Mouse (Mus musculus) embryo, embryonic 11.5 days (tissue): ENCODE results near the gene Zfp266.

Source experiments
- DNase-seq: peaks from one replicate; pipeline ENCODE4 v3.0.0-alpha.2; 2012; ENCODE audit warnings: low read depth, low spot score

Zfp266 gene

DNA sequence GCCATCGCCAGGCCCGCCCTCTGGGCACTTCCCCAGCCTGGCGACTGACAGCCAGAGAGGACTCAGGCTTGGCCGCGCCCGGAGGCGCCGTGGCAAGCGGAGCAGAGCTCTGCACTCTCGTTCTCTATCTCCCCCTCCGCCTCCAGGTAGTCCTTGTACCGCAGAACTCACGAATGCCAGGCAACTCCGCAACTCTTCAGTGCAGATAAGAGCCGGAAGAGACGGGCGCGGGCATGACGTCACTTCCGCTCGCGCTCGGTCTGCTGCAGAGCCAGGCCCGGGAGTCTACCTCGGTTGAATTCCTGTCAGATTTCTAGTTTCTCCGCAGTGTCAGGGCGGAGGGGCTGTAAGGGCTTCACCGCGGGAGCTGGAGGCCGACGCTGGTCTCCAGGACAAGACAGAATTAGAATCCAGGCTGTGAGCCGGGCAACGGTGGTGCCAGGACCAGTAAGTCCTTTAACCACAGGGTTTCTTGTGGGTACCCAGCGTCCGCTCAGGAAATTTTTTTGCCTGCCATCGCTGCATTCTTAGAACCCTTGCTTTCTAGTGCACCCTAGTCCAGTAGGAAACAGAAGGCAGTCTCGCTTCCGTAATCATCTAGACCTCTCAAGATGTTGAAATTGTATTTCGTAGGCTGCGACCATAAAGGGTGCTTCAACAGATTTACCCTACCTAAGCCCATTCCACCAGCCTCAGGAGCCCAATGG lies 28.5 kb downstream of the Zfp266 start, which contains the start of gene Zfp426:
Gene Zfp426 (minus strand): TSS at position 220 of the 707 bp plus-strand sequence.
- peak; percentile 86 for DNase-seq

DNA sequence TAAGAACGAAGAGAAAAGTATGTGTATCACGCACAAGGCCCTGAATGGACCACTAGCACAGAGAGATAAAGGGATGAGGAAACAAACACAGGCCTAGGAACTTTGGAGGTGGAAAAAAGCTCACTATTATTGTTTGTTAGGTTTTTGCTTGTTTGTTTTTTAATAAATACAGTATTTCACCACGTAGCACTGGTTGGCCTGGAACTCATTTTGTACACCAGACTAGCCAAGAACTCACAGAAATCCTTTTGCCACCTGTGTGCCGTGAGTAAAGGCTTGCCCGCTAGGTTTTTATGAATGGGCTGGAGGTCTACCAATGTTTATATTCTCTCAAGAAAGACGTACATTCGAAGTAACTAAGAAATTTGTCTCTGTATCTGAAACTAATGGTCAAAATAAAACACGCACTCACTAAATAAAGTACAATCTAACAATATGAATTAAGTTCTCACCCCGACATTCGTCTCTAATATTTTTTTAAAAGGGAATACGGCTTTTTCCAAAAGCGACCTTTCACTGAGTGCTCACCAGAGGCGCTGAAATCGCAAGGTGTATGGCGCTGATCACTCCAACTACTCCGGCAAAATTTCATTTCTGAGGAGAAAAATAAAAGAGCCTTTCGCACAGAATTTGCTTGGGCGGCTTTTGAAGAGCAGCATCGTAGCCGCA lies 29.2 kb downstream of the Zfp266 start:
- no peak for DNase-seq

DNA sequence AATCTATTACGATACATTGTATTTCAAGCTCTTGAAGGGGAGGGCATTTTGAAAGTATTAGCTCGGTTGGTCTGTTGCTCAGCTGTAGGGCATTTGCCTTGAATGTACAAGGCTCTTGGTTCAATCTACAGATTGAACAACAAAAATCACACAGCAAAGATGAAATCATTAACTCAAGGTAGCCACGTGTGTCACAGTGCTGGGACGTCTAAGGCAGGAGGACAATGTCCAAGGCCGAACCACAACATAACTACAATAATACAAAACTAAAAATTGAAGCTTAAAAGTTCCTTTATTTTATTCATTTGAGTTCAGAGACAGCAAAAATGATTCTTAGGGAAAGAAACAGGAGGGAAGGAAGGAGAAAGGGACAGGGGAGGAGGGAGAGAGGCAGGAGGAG lies 31.7 kb downstream of the Zfp266 start:
- no peak for DNase-seq

GRCm38 (mm10) chr9:20479396-20479795 lies 41.8 kb downstream of the Zfp266 start:
- no peak for DNase-seq

DNA sequence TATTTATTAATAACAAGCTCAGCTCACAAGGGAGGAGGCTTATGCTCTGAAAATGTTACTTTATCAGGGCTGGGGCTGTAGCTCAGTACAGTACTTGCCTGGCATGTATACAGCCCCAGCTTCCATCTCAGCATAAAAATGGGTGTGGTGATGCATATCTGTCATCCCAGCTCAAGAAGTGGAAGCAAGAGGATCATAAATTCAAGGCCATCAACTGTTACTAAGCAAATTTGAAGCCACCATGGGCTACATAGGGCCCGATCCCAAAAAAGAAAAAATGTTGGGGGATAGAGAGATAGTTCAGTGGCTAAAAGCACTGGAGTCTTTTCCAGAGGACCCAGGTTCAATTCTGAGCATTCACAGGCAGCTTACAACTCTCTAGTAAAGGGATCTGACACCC lies 44.6 kb downstream of the Zfp266 start:
- DNase-seq: no peak

DNA sequence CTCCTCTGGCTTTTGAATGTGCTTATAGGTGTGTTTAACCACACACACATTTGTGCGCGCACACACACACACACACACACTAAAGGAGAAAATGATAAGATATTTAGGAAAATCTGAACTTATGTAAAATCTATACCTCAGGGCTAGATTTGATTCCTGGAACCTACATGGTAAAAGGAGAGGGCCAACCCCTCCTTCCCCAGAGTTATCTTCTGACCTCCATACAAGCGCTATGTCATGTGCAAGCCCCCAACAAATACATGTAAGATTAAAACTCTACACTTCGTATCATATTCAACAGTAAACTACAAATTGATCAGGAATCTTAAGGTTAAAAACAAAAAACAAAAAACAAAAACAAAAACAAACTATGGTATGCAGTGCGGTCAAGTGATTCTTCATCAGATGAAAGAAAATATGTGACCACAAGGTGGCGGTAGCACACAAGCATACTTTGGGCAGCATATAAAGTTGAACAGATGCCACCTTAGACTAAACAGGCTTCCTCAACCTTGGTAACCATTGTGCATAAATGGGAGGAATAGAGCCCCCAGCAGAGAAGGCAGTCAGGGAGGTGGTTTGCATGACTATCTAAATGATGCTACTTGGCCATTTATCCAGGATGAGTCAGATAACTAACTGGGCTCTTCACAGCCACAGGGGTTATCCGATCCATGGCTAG lies 54.3 kb downstream of the Zfp266 start:
- peak; percentile 56 for DNase-seq

DNA sequence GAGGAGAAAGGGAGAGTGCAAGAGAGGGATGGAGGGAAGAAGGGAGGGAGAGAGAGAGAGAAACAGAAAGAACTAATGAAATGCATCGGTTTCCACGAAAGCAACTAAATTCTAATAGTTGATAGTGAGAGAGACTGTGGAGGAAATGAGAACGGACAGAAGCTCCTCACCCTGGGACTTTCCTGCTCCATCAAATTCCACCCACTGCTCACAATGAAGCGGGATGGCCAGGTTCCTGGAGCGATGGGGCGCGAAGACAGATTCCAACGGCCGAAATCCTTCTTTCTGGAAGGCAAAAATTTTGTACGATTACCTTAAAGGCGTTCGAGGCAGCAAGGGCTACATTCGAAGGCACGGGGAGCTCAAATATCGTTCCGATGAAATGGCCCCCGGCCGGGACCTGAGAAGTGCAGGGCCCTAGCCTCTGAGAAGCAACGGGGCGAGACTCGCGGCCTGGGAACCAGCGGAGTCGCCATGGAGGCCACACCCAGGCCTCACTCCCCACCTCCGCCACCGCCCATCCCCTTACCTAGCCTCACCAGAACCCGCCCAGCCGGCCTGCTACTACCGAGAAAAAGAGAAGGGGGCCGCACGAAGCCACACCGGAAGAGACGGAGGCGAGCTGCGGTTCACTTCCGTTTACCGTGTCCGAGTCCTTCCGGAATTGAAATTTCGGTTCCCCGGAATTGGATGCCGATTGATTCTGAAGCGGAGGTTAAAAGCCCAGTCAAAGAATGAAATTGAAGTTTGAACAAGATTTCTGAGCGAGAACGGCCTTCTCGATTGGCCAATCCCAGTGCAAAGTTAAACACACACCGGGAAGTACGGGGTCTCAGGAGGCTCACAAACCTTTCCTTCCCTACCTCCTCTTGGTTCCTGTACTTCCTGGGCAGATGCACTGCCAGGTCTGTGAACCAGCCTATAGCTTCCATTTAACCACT lies 61.6 kb downstream of the Zfp266 start, which contains the start of gene Zfp26:
Gene Zfp26 (minus strand): TSS at position 786 of the 941 bp plus-strand sequence.
- DNase-seq: peak; percentile 43

DNA sequence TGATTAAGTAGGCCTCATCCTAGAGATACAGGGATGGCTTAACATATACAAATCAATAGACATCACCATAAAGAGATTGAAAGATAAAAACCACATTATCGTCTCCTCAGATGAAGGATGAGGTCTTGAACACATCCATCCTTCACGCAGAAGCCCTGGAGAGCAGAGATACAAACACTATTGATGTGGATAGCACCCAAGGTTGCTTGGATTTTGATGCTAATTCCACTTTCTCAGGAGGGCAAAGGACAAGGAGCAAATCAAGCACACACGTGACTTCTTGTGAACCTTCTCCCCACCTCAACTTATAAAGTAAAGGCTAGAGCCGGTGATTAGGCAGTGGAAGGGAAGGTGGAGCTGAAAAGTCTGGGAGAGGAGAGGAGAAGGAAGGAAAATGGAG lies 67.6 kb downstream of the Zfp266 start:
- no peak for DNase-seq

DNA sequence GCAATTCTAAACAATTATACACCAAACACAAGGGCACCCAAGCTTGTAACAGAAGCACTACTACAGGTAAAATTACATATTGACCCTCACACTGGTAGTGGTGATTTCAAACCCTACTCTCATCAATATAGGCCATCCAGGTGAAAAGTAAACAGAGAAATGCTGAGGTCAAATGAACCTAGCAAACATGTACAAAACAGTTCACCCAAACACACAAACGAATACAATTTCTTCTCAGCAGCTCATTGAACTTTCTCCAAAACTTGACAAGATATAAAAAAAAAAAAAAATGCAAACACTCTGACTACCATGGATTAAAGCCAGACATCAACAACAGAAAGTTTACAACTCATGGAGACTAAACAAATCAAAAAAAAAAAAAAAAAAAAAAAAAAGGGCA lies 69.7 kb downstream of the Zfp266 start:
- no peak for DNase-seq
